Mouse (Mus musculus) midbrain, embryonic 10.5 days (tissue): ENCODE data around the gene Scarf2. TPM values are rescaled to one million over a fixed set of nuclear protein-coding genes. Genes with fewer than 3 reads are reported as not detected.

Experiments used
- DNase-seq: peaks from one replicate; pipeline ENCODE4 v3.0.0-alpha.2; 2017; ENCODE audit warnings: low spot score
- H3K27ac ChIP-seq: fragments of 300-500 bp; sonication (generic); replicated peaks from 2 replicates; pipeline ENCODE4 v1.5.1; 2016; ENCODE audit warnings: mild to moderate bottlenecking
- H3K27me3 ChIP-seq: fragments of 300-500 bp; sonication (generic); 2 replicates; pipeline ENCODE4 v1.6.1; 2016; ENCODE audit warnings: low read depth, mild to moderate bottlenecking; ENCODE audit not compliant: poor library complexity, severe bottlenecking
- H3K36me3 ChIP-seq: fragments of 300-500 bp; sonication (generic); 2 replicates; pipeline ENCODE4 v1.6.1; 2016; ENCODE audit warnings: mild to moderate bottlenecking, moderate library complexity
- H3K4me1 ChIP-seq: fragments of 300-500 bp; sonication (generic); 2 replicates; pipeline ENCODE4 v1.6.1; 2016
- H3K4me3 ChIP-seq: fragments of 300-500 bp; sonication (generic); 2 replicates; pipeline ENCODE4 v1.5.1; 2016; ENCODE audit warnings: mild to moderate bottlenecking, moderate library complexity
- H3K9me3 ChIP-seq: fragments of 300-500 bp; sonication (generic); replicated peaks from 2 replicates; pipeline ENCODE4 v1.6.1; 2016; ENCODE audit warnings: mild to moderate bottlenecking
- WGBS: fragments of 180-500 bp; shearing (Covaris S2); methylation state at CpG from one replicate; pipeline ENCODE4 v1.1.7; 2016; 5-methylcytosine and 5-hydroxymethylcytosine counted together
- polyA plus RNA-seq: library from polyadenylated mRNA; unstranded; fragments of >200 nt; fragmentation: Nextera tagmentation; extraction: Ambion mirVana; gene quantifications from 2 replicates; pipeline ENCODE4 v1.2.1, GENCODE M21; 2016

Scarf2 gene
- 4.1 TPM in 2 replicates for polyA plus RNA-seq

GRCm38 (mm10) chr16:17796971-17797811 is at the start of gene Scarf2:
Gene Scarf2 (plus strand): TSS chr16:17797282.
- Histone ChIP-seq H3K4me3 (peak within 1 kb of the TSS; percentile 56), H3K36me3 (peaks cover 14% of the 10 kb centered on the region), H3K27me3 (peaks cover 89% of the 10 kb centered on the region), H3K4me1 (peaks cover 32% of the 10 kb centered on the region), H3K9me3 (no peaks in the 10 kb centered on the region), H3K27ac (peak within 1 kb of the TSS; percentile 80)
- peak; percentile 69 for DNase-seq
- 1% methylated on average over 81 of the region's 81 CpGs for WGBS

GRCm38 (mm10) chr16:17753001-17753400 is 44.1 kb upstream of the Scarf2 start:
- H3K9me3 ChIP-seq: no peaks in the 10 kb centered on the region
- DNase-seq: no peak
- WGBS: 52% methylated on average over 3 of the region's 3 CpGs
- peaks cover 19% of the 10 kb centered on the region for H3K27me3 ChIP-seq
- no peaks in the 10 kb centered on the region for H3K4me1 ChIP-seq
- H3K27ac ChIP-seq: no peak overlapping the region
- no peaks in the 10 kb centered on the region for H3K36me3 ChIP-seq
- H3K4me3 ChIP-seq: no peak overlapping the region

GRCm38 (mm10) chr16:17753686-17754085 is 43.4 kb upstream of the Scarf2 start:
- H3K27me3 ChIP-seq: peaks cover 26% of the 10 kb centered on the region
- WGBS: 50% methylated on average over 1 of the region's 1 CpGs
- H3K4me1 ChIP-seq: peaks cover under 1% of the 10 kb centered on the region; the same call in 1 of the 2 replicates
- no peak for DNase-seq
- H3K36me3 ChIP-seq: no peaks in the 10 kb centered on the region
- no peak overlapping the region for H3K4me3 ChIP-seq
- no peak overlapping the region for H3K27ac ChIP-seq
- H3K9me3 ChIP-seq: no peaks in the 10 kb centered on the region

GRCm38 (mm10) chr16:17757756-17758155 is 39.3 kb upstream of the Scarf2 start:
- H3K27ac ChIP-seq: no peak overlapping the region
- H3K36me3 ChIP-seq: 0 out of 2 replicates have a peak, but pooled peaks cover 4% of the 10 kb centered on the region
- no peaks in the 10 kb centered on the region for H3K9me3 ChIP-seq
- peaks cover 40% of the 10 kb centered on the region for H3K27me3 ChIP-seq
- peaks cover 27% of the 10 kb centered on the region for H3K4me1 ChIP-seq
- WGBS: 96% methylated on average over 1 of the region's 1 CpGs
- DNase-seq: no peak
- H3K4me3 ChIP-seq: no peak overlapping the region

DNA sequence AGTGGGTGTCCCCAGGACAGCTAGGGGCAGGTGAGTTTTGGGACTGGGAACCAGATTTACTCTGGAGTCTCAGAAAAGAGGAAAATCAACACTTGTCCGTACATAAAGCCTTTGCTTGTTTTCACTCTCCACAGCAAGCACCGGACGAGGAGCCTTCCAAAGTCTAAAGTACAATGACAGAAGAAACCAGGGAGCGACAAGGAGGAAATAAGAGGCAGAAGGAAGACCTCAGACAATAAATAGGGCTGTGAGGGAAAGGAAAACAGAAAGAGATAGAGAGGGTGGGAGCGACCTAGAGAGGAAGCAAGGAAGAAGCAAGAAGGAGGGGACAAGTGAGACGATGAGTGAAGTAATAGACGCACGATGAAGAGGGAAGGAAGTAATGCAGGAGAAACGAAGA is 38.2 kb upstream of the Scarf2 start:
- H3K9me3 ChIP-seq: no peaks in the 10 kb centered on the region
- peaks cover 8% of the 10 kb centered on the region; the same call in 1 of the 2 replicates for H3K36me3 ChIP-seq
- 58% methylated on average over 9 of the region's 9 CpGs for WGBS
- peak overlapping the region; percentile 71 for H3K4me3 ChIP-seq
- no peak for DNase-seq
- H3K27me3 ChIP-seq: peaks cover 40% of the 10 kb centered on the region
- peak overlapping the region; percentile 91 for H3K27ac ChIP-seq
- peaks cover 27% of the 10 kb centered on the region for H3K4me1 ChIP-seq

DNA sequence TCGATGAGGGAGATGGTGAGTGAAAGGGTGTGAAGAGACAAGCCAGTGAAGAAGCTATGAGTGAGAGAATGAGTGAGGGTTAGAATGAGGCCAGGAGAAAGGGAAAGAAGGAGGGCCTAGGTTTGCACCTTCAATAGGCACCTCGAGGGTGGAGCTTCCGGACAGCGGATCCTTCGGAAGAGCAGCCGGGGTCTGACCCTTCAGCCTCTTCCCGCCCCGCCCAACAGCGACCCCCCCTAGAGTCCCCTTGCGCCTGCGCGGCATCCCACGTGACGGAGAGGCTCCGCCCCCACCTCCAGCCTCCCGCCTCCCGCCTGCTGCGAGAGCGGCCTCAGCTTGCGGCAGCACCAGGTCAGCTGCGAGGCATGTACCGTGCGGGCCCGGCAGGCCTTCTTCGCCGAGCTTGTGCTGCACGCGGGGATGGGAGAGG is 37.7 kb upstream of the Scarf2 start, which contains the start of gene Klhl22:
Klhl22 (plus strand) TSS at position 275 of the 430 bp plus-strand sequence.
- Histone ChIP-seq H3K4me3 (peak within 1 kb of the TSS; percentile 71), H3K27me3 (peaks cover 40% of the 10 kb centered on the region), H3K27ac (peak within 1 kb of the TSS; percentile 91), H3K36me3 (peaks cover 13% of the 10 kb centered on the region), H3K9me3 (no peaks in the 10 kb centered on the region), H3K4me1 (peaks cover 27% of the 10 kb centered on the region)
- WGBS: 3% methylated on average over 28 of the region's 28 CpGs
- DNase-seq: peak; percentile 94

DNA sequence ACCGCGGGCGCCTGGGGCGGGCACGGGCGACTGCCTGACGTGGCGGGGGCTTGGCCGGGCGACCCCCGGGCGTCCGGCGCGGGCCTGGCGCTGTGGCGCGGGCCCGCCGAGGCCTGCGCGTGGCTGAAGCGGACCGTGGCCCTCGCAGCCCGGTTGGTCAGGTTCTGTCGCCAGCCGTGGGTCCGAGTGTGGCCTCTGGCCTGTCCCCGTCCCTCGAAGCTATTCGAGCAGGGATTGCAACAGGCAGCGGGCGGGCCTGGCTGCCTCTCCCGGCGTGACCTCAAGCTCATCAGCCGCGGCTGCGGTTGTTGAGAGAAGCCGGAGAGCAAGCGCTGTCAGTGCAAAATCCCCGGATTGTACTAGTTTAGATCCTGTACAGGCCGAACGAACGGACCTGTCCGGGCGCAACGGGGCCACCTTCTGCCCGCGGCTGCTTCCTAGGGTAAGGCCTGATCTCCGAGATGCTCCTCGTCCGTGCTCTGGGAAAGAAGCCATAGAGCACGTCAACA is 37.2 kb upstream of the Scarf2 start:
- Histone ChIP-seq H3K27ac (peak overlapping the region; percentile 91), H3K4me3 (peak overlapping the region; percentile 71), H3K27me3 (peaks cover 37% of the 10 kb centered on the region), H3K4me1 (peaks cover 27% of the 10 kb centered on the region), H3K36me3 (peaks cover 17% of the 10 kb centered on the region), H3K9me3 (no peaks in the 10 kb centered on the region)
- WGBS: 1% methylated on average over 54 of the region's 54 CpGs
- DNase-seq: no peak

- Histone ChIP-seq H3K27ac (no peak overlapping the region), H3K36me3 (peaks cover 24% of the 10 kb centered on the region), H3K27me3 (peaks cover 36% of the 10 kb centered on the region), H3K4me3 (peak overlapping the region; percentile 71), H3K4me1 (peaks cover 27% of the 10 kb centered on the region), H3K9me3 (no peaks in the 10 kb centered on the region)
- 36% methylated on average over 8 of the region's 8 CpGs for WGBS
- DNase-seq: peak; percentile 44
Observed at GRCm38 (mm10) chr16:17760657-17761056, 36.4 kb upstream of the Scarf2 start.

DNA sequence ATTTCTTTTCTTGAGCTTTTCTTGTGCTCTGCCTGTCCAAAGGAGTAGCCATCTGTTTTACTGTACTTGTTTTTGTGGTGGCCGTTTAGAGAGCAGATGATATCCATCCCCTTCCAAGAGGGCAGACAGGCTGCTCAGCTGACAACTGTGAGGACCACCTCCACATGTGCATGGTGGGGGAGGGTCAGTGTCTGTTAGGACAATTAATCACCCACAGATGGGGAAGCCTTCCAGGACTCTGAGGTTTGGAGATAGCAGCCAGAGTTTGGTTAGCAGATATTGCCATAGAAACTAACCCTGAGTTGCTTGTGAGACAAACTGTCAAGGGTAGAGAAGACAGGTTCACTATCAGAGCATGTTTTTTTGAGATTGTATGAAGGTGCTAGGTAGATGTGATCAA is 36.0 kb upstream of the Scarf2 start:
- H3K4me3 ChIP-seq: peak overlapping the region; percentile 71; the same call in 1 of the 2 replicates
- DNase-seq: no peak
- 71% methylated on average over 1 of the region's 1 CpGs for WGBS

DNA sequence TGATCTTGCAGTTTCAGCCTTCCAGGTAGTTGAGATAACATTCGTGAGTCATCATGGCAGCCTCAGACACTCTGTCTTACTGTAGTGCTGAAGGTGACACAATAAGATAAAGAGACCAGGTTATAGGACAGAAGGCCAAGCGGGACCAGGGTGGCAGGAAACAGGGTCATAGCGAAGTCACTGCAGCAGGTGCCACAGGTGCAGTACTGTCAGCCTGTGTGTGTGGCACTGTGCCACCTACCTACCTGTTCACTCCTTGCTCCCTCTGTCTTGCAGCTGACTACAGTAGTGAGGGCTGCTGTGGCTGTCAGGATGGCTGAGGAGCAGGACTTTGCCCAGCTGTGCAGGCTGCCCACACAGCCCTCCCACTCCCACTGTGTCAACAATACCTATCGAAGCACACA is 33.0 kb upstream of the Scarf2 start:
- peaks cover 55% of the 10 kb centered on the region for H3K36me3 ChIP-seq
- H3K27me3 ChIP-seq: peaks cover 10% of the 10 kb centered on the region; the same call in 1 of the 2 replicates
- no peak for DNase-seq
- no peak overlapping the region for H3K4me3 ChIP-seq
- WGBS: 92% methylated on average over 4 of the region's 4 CpGs
- no peak overlapping the region for H3K27ac ChIP-seq
- H3K4me1 ChIP-seq: peaks cover 22% of the 10 kb centered on the region
- no peaks in the 10 kb centered on the region for H3K9me3 ChIP-seq

More for the DNA sequence above, 36.0 kb upstream of the Scarf2 start:
- Histone ChIP-seq H3K9me3 (no peaks in the 10 kb centered on the region), H3K4me1 (peaks cover 27% of the 10 kb centered on the region), H3K27me3 (peaks cover 36% of the 10 kb centered on the region), H3K27ac (no peak overlapping the region), H3K36me3 (peaks cover 28% of the 10 kb centered on the region)

DNA sequence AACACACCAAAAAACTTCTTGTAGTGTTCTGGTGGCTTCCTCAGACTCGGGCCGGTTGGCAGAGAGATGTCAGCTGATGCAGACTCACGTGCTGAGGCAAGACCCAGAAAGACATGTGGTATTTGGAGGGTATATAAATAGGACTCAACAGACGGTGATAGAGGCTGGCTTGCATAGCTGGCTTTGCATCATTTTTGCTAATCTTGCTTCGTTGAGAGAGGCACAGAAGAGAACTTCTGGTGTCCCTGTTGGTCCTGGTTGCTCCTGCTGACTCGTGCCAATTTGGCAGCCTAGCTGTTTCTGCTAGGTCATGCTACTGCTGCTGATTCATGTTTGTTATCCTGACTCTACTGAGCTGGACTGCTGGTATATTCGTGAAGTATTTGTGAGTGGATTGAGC is 28.2 kb upstream of the Scarf2 start:
- no peak overlapping the region for H3K27ac ChIP-seq
- no peaks in the 10 kb centered on the region for H3K27me3 ChIP-seq
- no peaks in the 10 kb centered on the region for H3K9me3 ChIP-seq
- peaks cover 89% of the 10 kb centered on the region for H3K36me3 ChIP-seq
- 89% methylated on average over 7 of the region's 7 CpGs for WGBS
- no peak for DNase-seq
- H3K4me1 ChIP-seq: no peaks in the 10 kb centered on the region
- no peak overlapping the region for H3K4me3 ChIP-seq

DNA sequence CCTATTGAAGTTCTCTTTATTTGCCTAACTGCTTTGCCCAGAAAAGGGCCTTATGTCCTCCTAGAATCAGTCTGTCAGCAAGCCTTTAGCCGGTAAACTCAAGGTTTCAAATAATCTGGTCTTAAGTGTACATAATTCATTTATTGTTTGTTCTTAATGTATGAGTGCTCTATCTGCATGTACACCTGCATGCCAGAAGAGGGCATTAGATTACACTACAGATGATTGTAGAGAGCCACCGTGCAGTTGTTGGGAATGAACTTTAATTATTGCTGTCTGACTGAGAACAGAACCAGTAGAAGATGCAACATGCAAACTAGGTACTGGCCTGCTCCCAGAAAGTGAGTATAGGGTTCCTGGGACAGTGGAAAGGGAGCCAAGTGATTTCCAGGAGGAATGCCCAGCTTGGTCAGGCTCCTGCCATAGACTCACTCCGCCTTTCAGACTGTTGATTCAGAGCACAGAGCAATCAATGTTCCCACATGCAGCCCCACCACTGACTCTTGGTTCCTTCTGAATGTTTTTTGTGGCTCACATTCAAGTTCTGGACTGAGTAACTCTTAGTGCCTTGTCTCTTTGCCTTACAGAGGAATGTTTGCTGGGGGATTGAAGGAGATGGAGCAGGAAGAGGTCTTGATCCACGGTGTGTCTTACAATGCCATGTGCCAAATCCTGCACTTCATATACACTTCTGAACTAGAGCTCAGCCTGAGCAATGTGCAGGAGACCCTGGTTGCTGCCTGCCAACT is 25.8 kb upstream of the Scarf2 start:
- no peak overlapping the region for H3K27ac ChIP-seq
- DNase-seq: no peak
- H3K36me3 ChIP-seq: peaks cover 86% of the 10 kb centered on the region
- no peaks in the 10 kb centered on the region for H3K4me1 ChIP-seq
- H3K27me3 ChIP-seq: no peaks in the 10 kb centered on the region
- 86% methylated on average over 4 of the region's 4 CpGs for WGBS
- no peaks in the 10 kb centered on the region for H3K9me3 ChIP-seq
- H3K4me3 ChIP-seq: no peak overlapping the region
